Mouse (Mus musculus) layer of hippocampus, postnatal 36 days (tissue): ENCODE results near the gene Hnrnpa2b1. TPM values are rescaled to one million over a fixed set of nuclear protein-coding genes. Genes with fewer than 3 reads are reported as not detected.

ENCODE experiments used
- DNase-seq, 2 experiments: peaks; one replicate each; pipeline ENCODE4 v3.0.0; 2022
- total RNA-seq, 2 experiments: library from RNA; stranded (reverse); gene quantifications; 2 replicates each; pipeline ENCODE4 v1.2.3; 2021

Gene Hnrnpa2b1
- total RNA-seq, 2 experiments from 2014 or later, result 518 to 547 TPM

GRCm38 (mm10) chr6:51468891-51469561 is 668 bp downstream of the Hnrnpa2b1 start:
- peak; percentile 74 to 78 for DNase-seq

GRCm38 (mm10) chr6:51467649-51468048 is 2.0 kb downstream of the Hnrnpa2b1 start:
- DNase-seq, result no peak

GRCm38 (mm10) chr6:51460363-51460762 is 9.3 kb downstream of the Hnrnpa2b1 start:
- DNase-seq, result no peak

- DNase-seq, result no peak
Measured at GRCm38 (mm10) chr6:51460021-51460360, 9.7 kb downstream of the Hnrnpa2b1 start.

- DNase-seq, result no peak
Measured at GRCm38 (mm10) chr6:51459313-51460020, 10.2 kb downstream of the Hnrnpa2b1 start.

GRCm38 (mm10) chr6:51458925-51459312 is 10.8 kb downstream of the Hnrnpa2b1 start:
- no peak for DNase-seq

GRCm38 (mm10) chr6:51457770-51458387 is 11.8 kb downstream of the Hnrnpa2b1 start:
- DNase-seq, result no peak

- no peak for DNase-seq
Measured at GRCm38 (mm10) chr6:51457283-51457682, 12.4 kb downstream of the Hnrnpa2b1 start.

GRCm38 (mm10) chr6:51456198-51456597 is 13.5 kb downstream of the Hnrnpa2b1 start:
- DNase-seq, result no peak

- DNase-seq, result no peak
Measured at GRCm38 (mm10) chr6:51454949-51455348, 14.7 kb downstream of the Hnrnpa2b1 start.

GRCm38 (mm10) chr6:51452927-51453503 is 16.7 kb downstream of the Hnrnpa2b1 start:
- no peak for DNase-seq

- no peak for DNase-seq
Measured at GRCm38 (mm10) chr6:51442191-51442835, 27.4 kb downstream of the Hnrnpa2b1 start.

- no peak for DNase-seq
Measured at GRCm38 (mm10) chr6:51438826-51439330, 30.8 kb downstream of the Hnrnpa2b1 start.

- no peak for DNase-seq
Measured at GRCm38 (mm10) chr6:51437665-51438064, 32.0 kb downstream of the Hnrnpa2b1 start.

- no peak for DNase-seq
Measured at GRCm38 (mm10) chr6:51434270-51434669, 35.4 kb downstream of the Hnrnpa2b1 start.

GRCm38 (mm10) chr6:51432535-51433397 is 36.9 kb downstream of the Hnrnpa2b1 start, which contains the start of gene Nfe2l3:
Gene Nfe2l3 (plus strand): TSS chr6:51432670.
- peak in 1 of 2 experiments; percentile 35 for DNase-seq

- no peak for DNase-seq
Measured at GRCm38 (mm10) chr6:51424537-51424936, 45.2 kb downstream of the Hnrnpa2b1 start.

- no peak for DNase-seq
Measured at GRCm38 (mm10) chr6:51423466-51424122, 46.1 kb downstream of the Hnrnpa2b1 start.

- no peak for DNase-seq
Measured at GRCm38 (mm10) chr6:51417306-51417936, 52.3 kb downstream of the Hnrnpa2b1 start.

- no peak for DNase-seq
Measured at GRCm38 (mm10) chr6:51416433-51416832, 53.3 kb downstream of the Hnrnpa2b1 start.
